Mouse (Mus musculus) CD4-positive, CD25-positive, alpha-beta regulatory T cell, adult 9 weeks (primary cell): ENCODE measurements around the gene Olfr1201. TPM values are rescaled to one million over a fixed set of nuclear protein-coding genes. Genes with fewer than 3 reads are reported as not detected.

Experiments used
- polyA plus RNA-seq: library from polyadenylated mRNA; unstranded; fragments of 100-300 nt; shearing (Covaris generic); gene quantifications from one replicate; pipeline ENCODE4 v1.2.1, GENCODE M21; 2017

Gene Olfr1201
- not detected for polyA plus RNA-seq

GRCm38 (mm10) chr2:88792736-88793135 lies at the start of gene Olfr1201:
Gene Olfr1201, plus strand, starts transcription at chr2:88793036.

GRCm38 (mm10) chr2:88751270-88751669 lies 41.6 kb upstream of the Olfr1201 start, which contains the start of gene Olfr1198:
Gene Olfr1198, minus strand, starts transcription at chr2:88751370.

DNA sequence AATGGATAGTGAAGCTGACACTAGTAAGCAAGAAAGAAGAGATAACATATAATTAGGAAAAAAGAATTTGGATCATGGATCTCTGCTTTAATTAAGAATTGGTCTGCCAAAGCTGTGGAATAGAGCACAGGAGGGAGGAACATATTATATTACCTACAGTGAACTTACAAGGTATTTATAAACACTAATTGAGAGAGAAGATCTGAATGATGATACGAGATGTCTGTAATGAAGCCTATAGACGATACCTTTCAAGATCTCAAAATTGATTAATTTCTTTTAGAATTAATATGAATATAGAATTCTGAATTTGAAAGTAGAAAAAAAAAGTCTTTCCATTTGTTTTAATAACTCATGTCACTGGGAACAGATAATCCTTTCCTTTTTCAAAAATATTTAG lies 32.5 kb upstream of the Olfr1201 start, which contains the start of gene Olfr1199:
TSS of gene Olfr1199 (minus strand) at position 101 of the 400 bp plus-strand sequence.

DNA sequence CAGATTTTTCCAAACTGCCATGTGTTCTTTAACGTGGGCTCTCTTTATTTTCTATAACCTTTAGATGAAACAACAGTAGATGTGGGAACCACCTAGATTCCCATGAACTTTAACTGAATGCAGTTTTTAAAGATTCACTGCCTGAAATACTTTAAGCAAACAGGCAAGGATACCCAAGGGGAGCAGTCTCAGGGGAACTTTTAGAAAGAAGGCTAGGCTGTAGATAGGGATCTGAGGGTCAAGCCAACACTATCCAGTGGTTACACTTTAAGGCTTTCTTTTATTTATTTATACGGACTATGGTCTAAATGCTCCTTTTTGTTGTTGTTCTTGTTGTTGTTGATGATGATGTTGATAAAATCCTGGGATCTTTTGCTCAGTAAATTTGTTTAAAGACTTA lies 22.4 kb upstream of the Olfr1201 start, which contains the start of gene Olfr1200:
TSS of gene Olfr1200 (minus strand) at position 101 of the 400 bp plus-strand sequence.

DNA sequence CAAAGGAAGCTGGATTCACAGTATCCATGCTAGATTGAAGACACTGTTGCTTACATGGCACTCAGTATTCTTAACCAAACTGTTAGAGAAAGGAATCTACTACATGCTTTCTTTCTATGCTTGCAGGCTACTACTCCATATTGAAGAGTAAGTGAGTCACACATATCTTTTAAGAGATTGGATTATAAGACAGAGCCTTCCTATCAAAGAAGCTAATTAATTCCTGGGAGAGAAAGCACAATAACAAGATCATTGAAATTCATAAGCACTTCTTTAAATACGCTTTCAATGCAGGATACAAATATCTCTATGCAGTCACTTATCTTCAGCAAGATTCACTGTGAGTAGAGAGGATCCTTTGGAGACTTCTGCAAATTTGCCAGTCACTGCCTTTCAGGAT lies 21.4 kb downstream of the Olfr1201 start, which contains the start of gene Olfr1202:
TSS of gene Olfr1202 (plus strand) at position 301 of the 400 bp plus-strand sequence.

DNA sequence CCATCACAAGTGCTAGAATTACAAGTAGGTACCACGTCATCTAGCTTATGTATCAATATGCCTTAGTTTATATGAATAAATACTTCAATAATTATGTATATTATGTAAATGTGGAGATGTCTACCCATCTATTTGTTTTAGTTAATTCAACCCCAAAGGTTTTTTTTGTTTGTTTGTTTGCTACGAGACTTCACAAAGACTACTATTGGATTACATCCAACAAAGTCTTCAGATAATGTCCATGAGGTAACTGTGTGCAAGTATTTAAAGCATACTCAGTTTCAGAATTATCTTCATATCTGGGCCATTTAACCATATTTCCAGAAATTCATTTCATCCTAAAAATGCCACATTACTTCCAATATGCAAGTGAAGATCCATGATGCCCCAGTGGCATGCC lies 36.6 kb downstream of the Olfr1201 start, which contains the start of gene Olfr1205:
TSS of gene Olfr1205 (plus strand) at position 301 of the 400 bp plus-strand sequence.

Other genes with a start within 250 kb of the Olfr1201 start
- not detected for gene Olfr1188, start 236.1 kb upstream of the Olfr1201 start, polyA plus RNA-seq
- gene Olfr1189, start 206.6 kb upstream of the Olfr1201 start, polyA plus RNA-seq = not detected
- gene Olfr1191-ps1, start 152.5 kb upstream of the Olfr1201 start, polyA plus RNA-seq = not detected
- gene Olfr1192-ps1, start 144.5 kb upstream of the Olfr1201 start, polyA plus RNA-seq = not detected
- not detected for gene Olfr1193, start 117.4 kb upstream of the Olfr1201 start, polyA plus RNA-seq
- not detected for gene Olfr1195, start 103.8 kb upstream of the Olfr1201 start, polyA plus RNA-seq
- gene Olfr1196, start 88.4 kb upstream of the Olfr1201 start, polyA plus RNA-seq = not detected
- gene Olfr1197, start 60.7 kb upstream of the Olfr1201 start, polyA plus RNA-seq = not detected
- not detected for gene Olfr1198, start 41.7 kb upstream of the Olfr1201 start, polyA plus RNA-seq
- gene Olfr1199, start 32.6 kb upstream of the Olfr1201 start, polyA plus RNA-seq = not detected
- gene Olfr1200, start 22.5 kb upstream of the Olfr1201 start, polyA plus RNA-seq = not detected
- not detected for gene Olfr1202, start 21.5 kb downstream of the Olfr1201 start, polyA plus RNA-seq
- 0.04 TPM for gene Olfr1205, start 36.7 kb downstream of the Olfr1201 start, polyA plus RNA-seq
- not detected for gene Olfr1204, start 56.3 kb downstream of the Olfr1201 start, polyA plus RNA-seq
- gene Olfr1206, start 70.2 kb downstream of the Olfr1201 start, polyA plus RNA-seq = not detected
- gene Olfr1208, start 109.3 kb downstream of the Olfr1201 start, polyA plus RNA-seq = not detected
- gene Olfr1209, start 122.1 kb downstream of the Olfr1201 start, polyA plus RNA-seq = not detected
- gene Olfr1211, start 145.1 kb downstream of the Olfr1201 start, polyA plus RNA-seq = not detected
- gene Olfr1212, start 160.9 kb downstream of the Olfr1201 start, polyA plus RNA-seq = not detected
- not detected for gene Gm13762, start 187.2 kb downstream of the Olfr1201 start, polyA plus RNA-seq
- gene Olfr1214, start 199.6 kb downstream of the Olfr1201 start, polyA plus RNA-seq = not detected
- gene Olfr1215, start 213.9 kb downstream of the Olfr1201 start, polyA plus RNA-seq = not detected
- gene Olfr1216, start 225.3 kb downstream of the Olfr1201 start, polyA plus RNA-seq = not detected
- gene Olfr1217, start 239.0 kb downstream of the Olfr1201 start, polyA plus RNA-seq = 0.06 TPM